Mouse (Mus musculus) kidney, postnatal 25 days (tissue): ENCODE data around the gene Ddx31.

Experiments used
- DNase-seq, 2 experiments: peaks; one replicate each; pipeline ENCODE4 v3.0.0; 2021; ENCODE audit warnings: mixed read lengths in 2 of 2

The Ddx31 gene

GRCm38 (mm10) chr2:28912039-28912700 is 72.0 kb downstream of the Ddx31 start:
- no peak for DNase-seq

GRCm38 (mm10) chr2:28912961-28913360 is 72.8 kb downstream of the Ddx31 start:
- no peak for DNase-seq

GRCm38 (mm10) chr2:28914121-28914520 is 73.9 kb downstream of the Ddx31 start:
- no peak for DNase-seq

GRCm38 (mm10) chr2:28915104-28915738 is 75.0 kb downstream of the Ddx31 start:
- no peak for DNase-seq

GRCm38 (mm10) chr2:28915768-28916512 is 75.7 kb downstream of the Ddx31 start:
- DNase-seq: peak; percentile 89 to 92

GRCm38 (mm10) chr2:28916513-28916865 is 76.3 kb downstream of the Ddx31 start, which contains the start of gene Barhl1:
Barhl1 (minus strand) TSS chr2:28916668.
- DNase-seq: no peak

- no peak for DNase-seq
These were observed 76.9 kb downstream of the Ddx31 start for GRCm38 (mm10) chr2:28917156-28917517.

GRCm38 (mm10) chr2:28917518-28918361 is 77.5 kb downstream of the Ddx31 start:
- DNase-seq: no peak

- no peak for DNase-seq
These were observed 78.8 kb downstream of the Ddx31 start for GRCm38 (mm10) chr2:28919001-28919400.

GRCm38 (mm10) chr2:28923912-28924311 is 83.7 kb downstream of the Ddx31 start:
- peak; percentile 63 to 65 for DNase-seq

GRCm38 (mm10) chr2:28930571-28930970 is 90.4 kb downstream of the Ddx31 start:
- no peak for DNase-seq

- DNase-seq: peak in 1 of 2 experiments; percentile 17
These were observed 98.8 kb downstream of the Ddx31 start for GRCm38 (mm10) chr2:28938997-28939396.

- DNase-seq: peak in 1 of 2 experiments; percentile 15
These were observed 103.7 kb downstream of the Ddx31 start for GRCm38 (mm10) chr2:28943666-28944516.

- peak in 1 of 2 experiments; percentile 23 for DNase-seq
These were observed 105.2 kb downstream of the Ddx31 start for GRCm38 (mm10) chr2:28945388-28945787.

- no peak for DNase-seq
These were observed 106.1 kb downstream of the Ddx31 start for GRCm38 (mm10) chr2:28946312-28946711.

GRCm38 (mm10) chr2:28952981-28953380 is 112.8 kb downstream of the Ddx31 start:
- peak in 1 of 2 experiments; percentile 23 for DNase-seq

GRCm38 (mm10) chr2:28954595-28954994 is 114.4 kb downstream of the Ddx31 start:
- no peak for DNase-seq
